Mouse (Mus musculus) lung, embryonic 14.5 days (tissue): ENCODE results near the gene Map3k13. TPM values are rescaled to one million over a fixed set of nuclear protein-coding genes. Genes with fewer than 3 reads are reported as not detected.

Source experiments
- ATAC-seq: fragments of 200-750 bp; cut with Nextera tagmentation; 2 replicates; pipeline ENCODE4 v1.8.0; 2017; ENCODE audit warnings: mild to moderate bottlenecking, moderate TSS enrichment, moderate library complexity; ENCODE audit not compliant: insufficient read depth
- DNase-seq: peaks from one replicate; pipeline ENCODE4 v3.0.0-alpha.2; 2015
- H3K27ac ChIP-seq: fragments of 300-500 bp; sonication (generic); 2 replicates; pipeline ENCODE4 v1.5.1; 2014; ENCODE audit warnings: low read depth, mild to moderate bottlenecking, moderate library complexity
- H3K27me3 ChIP-seq: fragments of 300-500 bp; sonication (generic); 2 replicates; pipeline ENCODE4 v1.6.1; 2014; ENCODE audit warnings: low read length, control low read depth; ENCODE audit not compliant: insufficient read depth
- H3K36me3 ChIP-seq: fragments of 300-500 bp; sonication (generic); 2 replicates; pipeline ENCODE4 v1.6.1; 2014; ENCODE audit warnings: control low read depth; ENCODE audit not compliant: insufficient read depth
- H3K4me1 ChIP-seq: fragments of 300-500 bp; sonication (generic); 2 replicates; pipeline ENCODE4 v1.6.1; 2014; ENCODE audit warnings: antibody characterized with exemption, control low read depth; ENCODE audit not compliant: insufficient read depth
- H3K4me2 ChIP-seq: fragments of 300-500 bp; sonication (generic); 2 replicates; pipeline ENCODE4 v1.6.1; 2014; ENCODE audit warnings: mild to moderate bottlenecking
- H3K4me3 ChIP-seq: fragments of 300-500 bp; sonication (generic); 2 replicates; pipeline ENCODE4 v1.5.1; 2014; ENCODE audit warnings: low read depth, low read length
- H3K9ac ChIP-seq: fragments of 300-500 bp; sonication (generic); 2 replicates; pipeline ENCODE4 v1.6.1; 2014
- H3K9me3 ChIP-seq: fragments of 300-500 bp; sonication (generic); 2 replicates; pipeline ENCODE4 v1.6.1; 2016; ENCODE audit warnings: low read depth, low read length, control low read depth
- CTCF ChIP-seq: IDR thresholded peaks from 2 replicates; pipeline ENCODE4 v1.5.1; 2016; ENCODE audit warnings: antibody characterized with exemption, low read depth
- whole genome bisulfite sequencing: fragments of 180-500 bp; shearing (Covaris S2); extraction: QIAGEN DNeasy Blood & Tissue Kit; methylation state at CpG from one replicate; pipeline ENCODE4 v1.1.7; 2014; 5-methylcytosine and 5-hydroxymethylcytosine counted together
- polyA plus RNA-seq: library from polyadenylated mRNA; unstranded; fragments of >200 nt; fragmentation: Nextera tagmentation; extraction: Ambion mirVana; gene quantifications from 2 replicates; pipeline ENCODE4 v1.2.1, GENCODE M21; 2014

Map3k13 gene
- polyA plus RNA-seq, 1 experiment from 2014 or later: 0.95 TPM

DNA sequence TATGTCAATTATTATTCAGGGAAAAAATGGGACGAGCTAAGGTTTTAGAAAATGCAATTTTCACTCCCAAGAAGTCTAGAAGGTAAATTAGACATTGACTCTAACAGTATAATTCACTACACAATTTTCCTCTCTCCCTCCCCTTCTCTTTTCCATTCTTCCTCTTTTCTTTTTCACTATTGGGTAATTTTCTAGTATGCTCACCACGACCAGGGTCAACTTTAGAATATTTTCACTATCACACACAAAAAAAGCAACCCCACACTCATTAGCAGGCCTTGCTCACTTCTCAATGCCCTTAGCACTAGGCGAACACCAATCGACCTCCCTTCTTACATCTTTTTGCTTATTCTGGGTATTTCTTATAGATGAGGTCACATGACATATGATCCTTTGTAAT lies 54.7 kb downstream of the Map3k13 start:
- Histone ChIP-seq H3K27ac (no peak overlapping the region), H3K27me3 (no peaks in the 10 kb centered on the region), H3K9ac (no peak overlapping the region), H3K4me2 (no peak overlapping the region), H3K36me3 (no peaks in the 10 kb centered on the region), H3K9me3 (no peaks in the 10 kb centered on the region), H3K4me1 (no peaks in the 10 kb centered on the region), H3K4me3 (no peak overlapping the region)
- WGBS: 82% methylated on average over 4 of the region's 4 CpGs
- DNase-seq (no peak), ATAC-seq (no peak)
- TF ChIP-seq CTCF: no peak

DNA sequence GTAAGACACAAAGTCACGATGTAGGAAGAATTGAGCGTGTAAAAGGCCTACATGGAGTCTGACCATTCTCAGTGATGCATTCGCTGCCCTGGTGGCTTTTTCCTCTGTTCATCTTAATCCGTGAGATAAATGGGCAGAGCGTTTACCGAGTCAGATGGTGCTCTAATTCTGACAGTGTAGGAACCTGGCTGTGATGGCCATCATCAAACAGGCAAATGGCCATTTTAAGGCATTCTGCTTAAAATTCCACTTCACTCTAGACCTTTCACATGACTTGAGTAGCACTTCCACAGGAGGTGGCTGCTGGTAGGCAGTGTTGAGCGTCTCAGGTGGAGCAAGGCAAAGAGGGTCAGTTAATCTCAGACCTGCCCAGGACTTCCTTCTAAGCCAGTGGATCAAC lies 58.2 kb downstream of the Map3k13 start:
- Histone ChIP-seq H3K4me3 (no peak overlapping the region), H3K9ac (no peak overlapping the region), H3K9me3 (no peaks in the 10 kb centered on the region), H3K4me2 (no peak overlapping the region), H3K27me3 (no peaks in the 10 kb centered on the region), H3K4me1 (no peaks in the 10 kb centered on the region), H3K36me3 (no peaks in the 10 kb centered on the region), H3K27ac (no peak overlapping the region)
- DNase-seq (no peak), ATAC-seq (no peak)
- TF ChIP-seq CTCF: no peak
- WGBS: 85% methylated on average over 7 of the region's 7 CpGs

DNA sequence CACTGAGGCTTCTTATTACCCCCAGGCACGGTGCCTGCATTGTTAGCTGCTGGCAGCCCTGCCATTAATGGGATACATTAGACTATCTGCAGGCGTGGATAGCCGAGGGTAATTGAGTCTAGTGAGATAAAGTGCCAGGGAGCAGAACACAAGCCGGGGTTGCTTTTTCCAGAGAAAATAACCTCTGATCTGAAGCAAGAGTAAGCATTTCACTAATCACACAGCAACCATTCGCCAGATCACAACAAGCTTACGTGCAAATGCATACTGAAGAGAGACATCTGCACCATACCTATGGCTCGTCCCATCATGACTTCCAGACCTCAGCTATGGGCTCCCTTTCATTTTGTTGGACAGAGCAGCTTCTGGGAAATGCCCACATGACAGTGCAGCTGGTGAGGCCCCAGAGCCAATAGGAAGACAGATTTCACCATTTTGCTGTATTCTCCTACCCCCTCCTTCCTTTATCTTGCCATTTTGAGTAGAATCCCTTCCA lies 59.3 kb downstream of the Map3k13 start:
- no peak for TF ChIP-seq CTCF
- Histone ChIP-seq H3K9me3 (no peaks in the 10 kb centered on the region), H3K4me1 (no peaks in the 10 kb centered on the region), H3K9ac (no peak overlapping the region), H3K27ac (no peak overlapping the region), H3K4me3 (no peak overlapping the region), H3K4me2 (no peak overlapping the region), H3K36me3 (no peaks in the 10 kb centered on the region), H3K27me3 (no peaks in the 10 kb centered on the region)
- ATAC-seq: no peak
- WGBS: 75% methylated on average over 7 of the region's 7 CpGs
- no peak for DNase-seq

DNA sequence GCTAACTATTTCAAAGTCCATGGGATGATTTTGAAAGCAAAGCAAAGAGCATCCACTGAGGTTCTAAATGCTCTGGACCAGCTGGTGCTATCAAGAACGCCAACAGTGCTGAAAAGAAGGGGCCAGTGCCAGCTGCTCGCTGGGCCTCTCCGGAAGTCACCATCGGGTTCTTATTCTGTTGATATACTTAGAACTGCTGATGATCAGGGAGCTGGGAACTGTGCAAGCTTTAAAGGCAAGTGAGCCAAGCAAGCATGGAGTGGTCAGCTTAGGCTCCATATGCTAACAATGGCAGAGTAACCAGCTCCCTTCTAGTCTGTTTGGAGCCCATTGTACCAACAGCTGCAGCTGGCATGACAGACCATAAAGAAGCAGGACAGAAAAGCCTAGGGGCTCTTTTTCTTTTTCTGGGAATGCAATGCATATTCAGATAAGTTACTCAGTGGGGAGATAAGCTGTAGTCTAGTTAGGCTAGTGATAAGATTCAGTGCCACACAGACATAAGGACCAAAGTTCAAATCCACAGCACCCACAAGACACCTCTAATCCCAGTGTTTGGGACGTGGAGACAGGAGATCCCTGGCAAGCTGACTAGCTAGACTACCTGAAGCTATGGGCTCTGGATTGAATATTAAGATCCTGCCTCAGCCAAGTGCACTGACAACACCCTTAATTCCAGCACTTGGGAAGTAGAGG lies 60.6 kb downstream of the Map3k13 start:
- DNase-seq (no peak), ATAC-seq (no peak)
- no peak for TF ChIP-seq CTCF
- no peaks in the 10 kb centered on the region for H3K36me3 ChIP-seq
- no peak overlapping the region for H3K27ac ChIP-seq
- H3K4me2 ChIP-seq: no peak overlapping the region
- no peaks in the 10 kb centered on the region for H3K4me1 ChIP-seq
- no peaks in the 10 kb centered on the region for H3K27me3 ChIP-seq
- no peaks in the 10 kb centered on the region for H3K9me3 ChIP-seq
- 79% methylated on average over 5 of the region's 5 CpGs for WGBS
- H3K4me3 ChIP-seq: no peak overlapping the region
- no peak overlapping the region for H3K9ac ChIP-seq

DNA sequence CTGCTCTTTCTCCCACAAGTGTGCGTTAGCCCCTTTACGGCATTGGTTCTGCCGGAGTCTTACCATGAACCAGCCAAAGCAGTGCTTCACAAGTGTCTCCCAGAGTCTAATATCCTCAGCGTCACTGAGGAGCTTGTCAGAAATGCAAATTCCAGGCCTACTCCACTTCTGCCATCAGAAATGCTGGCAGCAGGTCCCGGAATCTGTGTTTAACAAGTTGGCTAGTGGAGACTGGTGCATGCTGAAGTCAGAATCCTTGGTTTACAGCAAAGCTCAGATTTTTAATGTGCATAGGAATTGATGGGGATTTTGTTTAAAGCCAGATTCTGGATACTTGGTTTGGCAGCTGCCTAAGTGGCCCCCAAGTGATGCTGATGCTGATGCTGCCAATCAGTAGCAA lies 62.0 kb downstream of the Map3k13 start:
- no peaks in the 10 kb centered on the region for H3K9me3 ChIP-seq
- no peak overlapping the region for H3K27ac ChIP-seq
- H3K27me3 ChIP-seq: no peaks in the 10 kb centered on the region
- no peak overlapping the region for H3K4me3 ChIP-seq
- TF ChIP-seq CTCF: no peak
- 60% methylated on average over 5 of the region's 5 CpGs for WGBS
- H3K4me1 ChIP-seq: no peaks in the 10 kb centered on the region
- no peak overlapping the region for H3K9ac ChIP-seq
- no peak for ATAC-seq
- DNase-seq: no peak
- no peaks in the 10 kb centered on the region for H3K36me3 ChIP-seq
- no peak overlapping the region for H3K4me2 ChIP-seq

- WGBS: 33% methylated on average over 4 of the region's 4 CpGs
- H3K27me3 ChIP-seq: no peaks in the 10 kb centered on the region
- DNase-seq (no peak), ATAC-seq (no peak)
- no peak overlapping the region for H3K9ac ChIP-seq
- H3K9me3 ChIP-seq: no peaks in the 10 kb centered on the region
- H3K4me2 ChIP-seq: no peak overlapping the region
- H3K36me3 ChIP-seq: no peaks in the 10 kb centered on the region
- TF ChIP-seq CTCF: no peak
- H3K4me1 ChIP-seq: no peaks in the 10 kb centered on the region
- H3K27ac ChIP-seq: no peak overlapping the region
- no peak overlapping the region for H3K4me3 ChIP-seq
These were observed 63.0 kb downstream of the Map3k13 start for GRCm38 (mm10) chr16:21857126-21857644.

GRCm38 (mm10) chr16:21858163-21858562 lies 64.0 kb downstream of the Map3k13 start:
- no peak for DNase-seq
- H3K27me3 ChIP-seq: no peaks in the 10 kb centered on the region
- no peak overlapping the region for H3K27ac ChIP-seq
- ATAC-seq: no peak
- no peak overlapping the region for H3K9ac ChIP-seq
- H3K36me3 ChIP-seq: no peaks in the 10 kb centered on the region
- no peak overlapping the region for H3K4me2 ChIP-seq
- 57% methylated on average over 6 of the region's 6 CpGs for WGBS
- TF ChIP-seq CTCF: no peak
- H3K4me3 ChIP-seq: no peak overlapping the region
- no peaks in the 10 kb centered on the region for H3K4me1 ChIP-seq
- no peaks in the 10 kb centered on the region for H3K9me3 ChIP-seq

DNA sequence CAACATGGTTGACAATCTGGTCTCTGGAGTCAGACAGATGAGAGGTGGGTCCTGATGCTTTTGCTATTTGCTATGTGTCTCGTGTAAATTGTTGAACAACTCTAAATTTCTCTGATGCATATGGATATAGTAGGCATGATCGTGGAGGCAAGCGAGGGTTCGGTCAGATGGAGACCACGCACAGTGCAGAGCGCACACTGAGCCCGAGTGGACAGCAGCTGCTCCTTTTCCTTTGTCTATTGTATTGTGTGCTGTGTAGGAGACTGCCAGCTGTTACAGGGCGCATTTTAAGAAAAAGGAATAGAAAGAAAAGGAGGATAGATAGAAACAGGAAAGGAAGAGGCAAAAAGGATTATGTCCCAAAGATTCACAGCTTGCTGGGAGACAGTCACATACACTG lies 64.7 kb downstream of the Map3k13 start:
- Histone ChIP-seq H3K4me2 (no peak overlapping the region), H3K9me3 (no peaks in the 10 kb centered on the region), H3K4me3 (no peak overlapping the region), H3K27me3 (no peaks in the 10 kb centered on the region), H3K9ac (no peak overlapping the region), H3K36me3 (no peaks in the 10 kb centered on the region), H3K27ac (no peak overlapping the region), H3K4me1 (no peaks in the 10 kb centered on the region)
- whole genome bisulfite sequencing: 82% methylated on average over 8 of the region's 8 CpGs
- no peak for TF ChIP-seq CTCF
- no peak for DNase-seq
- ATAC-seq: no peak
